Mouse (Mus musculus) limb, embryonic 10.5 days (tissue): ENCODE data around the gene Gm45337. TPM values are rescaled to one million over a fixed set of nuclear protein-coding genes. Genes with fewer than 3 reads are reported as not detected.

Source experiments
- DNase-seq: peaks from one replicate; pipeline ENCODE4 v3.0.0-alpha.2; 2017; ENCODE audit warnings: low spot score
- H3K27ac ChIP-seq: fragments of 300-500 bp; sonication (generic); 2 replicates; pipeline ENCODE4 v1.5.1; 2016; ENCODE audit warnings: mild to moderate bottlenecking
- H3K27me3 ChIP-seq: fragments of 300-500 bp; sonication (generic); 2 replicates; pipeline ENCODE4 v1.6.1; 2016; ENCODE audit warnings: low read depth, mild to moderate bottlenecking; ENCODE audit not compliant: poor library complexity, severe bottlenecking
- H3K36me3 ChIP-seq: fragments of 300-500 bp; sonication (generic); 2 replicates; pipeline ENCODE4 v1.6.1; 2016; ENCODE audit warnings: mild to moderate bottlenecking, moderate library complexity
- H3K4me1 ChIP-seq: fragments of 300-500 bp; sonication (generic); 2 replicates; pipeline ENCODE4 v1.6.1; 2016
- H3K4me3 ChIP-seq: fragments of 300-500 bp; sonication (generic); 2 replicates; pipeline ENCODE4 v1.5.1; 2016; ENCODE audit warnings: mild to moderate bottlenecking, moderate library complexity
- H3K9me3 ChIP-seq: fragments of 300-500 bp; sonication (generic); replicated peaks from 2 replicates; pipeline ENCODE4 v1.6.1; 2016; ENCODE audit warnings: mild to moderate bottlenecking
- WGBS: fragments of 180-500 bp; shearing (Covaris S2); methylation state at CpG from one replicate; pipeline ENCODE4 v1.1.7; 2016; 5-methylcytosine and 5-hydroxymethylcytosine counted together
- polyA plus RNA-seq: library from polyadenylated mRNA; unstranded; fragments of >200 nt; fragmentation: Nextera tagmentation; extraction: Ambion mirVana; gene quantifications from 2 replicates; pipeline ENCODE4 v1.2.1, GENCODE M21; 2016

Gene Gm45337
- polyA plus RNA-seq, 1 experiment from 2014 or later: not detected

- Histone ChIP-seq H3K27ac (peak overlapping the region; percentile 71), H3K4me3 (peak overlapping the region; percentile 82), H3K9me3 (no peaks in the 10 kb centered on the region), H3K4me1 (peaks cover 30% of the 10 kb centered on the region), H3K36me3 (no peaks in the 10 kb centered on the region), H3K27me3 (peaks cover 99% of the 10 kb centered on the region)
- WGBS: 2% methylated on average over 89 of the region's 89 CpGs
- DNase-seq: no peak
These were observed 49.9 kb downstream of the Gm45337 start for GRCm38 (mm10) chr7:142094301-142095143.

DNA sequence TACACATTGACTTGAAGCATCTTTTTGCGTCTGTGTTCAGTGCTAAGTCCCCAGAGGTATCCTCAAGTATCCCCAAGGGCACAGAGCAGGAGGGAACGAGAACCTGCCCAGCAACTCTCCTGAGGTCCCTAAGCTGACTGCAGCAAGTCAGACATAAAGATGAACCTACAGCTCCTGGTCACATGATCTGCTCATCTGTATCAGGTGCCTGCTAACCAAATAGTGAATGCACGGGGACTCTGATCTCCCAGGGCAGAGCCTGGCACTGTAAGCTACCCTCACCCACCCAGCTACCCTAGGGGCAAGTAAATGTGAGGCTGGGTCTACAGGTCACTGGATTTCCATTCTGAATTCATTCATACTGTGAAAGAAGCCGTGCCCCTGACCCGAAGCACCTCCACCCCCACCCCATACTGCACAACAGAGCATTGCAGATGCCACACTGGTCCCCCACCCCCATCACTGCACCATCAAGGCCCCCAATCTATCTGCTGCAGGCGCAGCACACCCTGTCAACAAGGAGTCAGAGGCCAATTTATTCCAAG, 50.6 kb downstream of the Gm45337 start:
- no peaks in the 10 kb centered on the region for H3K36me3 ChIP-seq
- H3K4me1 ChIP-seq: peaks cover 37% of the 10 kb centered on the region
- 33% methylated on average over 6 of the region's 6 CpGs for WGBS
- H3K27me3 ChIP-seq: peaks cover 99% of the 10 kb centered on the region
- H3K9me3 ChIP-seq: no peaks in the 10 kb centered on the region
- H3K4me3 ChIP-seq: peak overlapping the region; percentile 82
- H3K27ac ChIP-seq: no peak overlapping the region
- no peak for DNase-seq

Other genes starting within 250 kb of the Gm45337 start
- 41.1 and 45.7 TPM in 2 replicates for gene Tollip, start 226.1 kb downstream of the Gm45337 start, polyA plus RNA-seq
- 0.43 and 0.64 TPM in 2 replicates for gene Brsk2, start 194.9 kb downstream of the Gm45337 start, polyA plus RNA-seq
- gene Mob2, start 83.5 kb downstream of the Gm45337 start, polyA plus RNA-seq: 67.8 and 74.4 TPM in 2 replicates
- 0.26 and 0.34 TPM in 2 replicates for gene Dusp8, start 48.8 kb downstream of the Gm45337 start, polyA plus RNA-seq
- gene Gm45618, start 23.9 kb downstream of the Gm45337 start, polyA plus RNA-seq: not detected in 2 replicates
- not detected in 2 replicates for gene Gm39115, start 8.6 kb downstream of the Gm45337 start, polyA plus RNA-seq
- gene Gm29735, start 12.5 kb upstream of the Gm45337 start, polyA plus RNA-seq: not detected in 2 replicates
- gene Gm4553, start 21.1 kb upstream of the Gm45337 start, polyA plus RNA-seq: not detected in 2 replicates
- not detected in 2 replicates for gene Krtap5-2, start 31.4 kb upstream of the Gm45337 start, polyA plus RNA-seq
- not detected in 2 replicates for gene Gm10153, start 45.8 kb upstream of the Gm45337 start, polyA plus RNA-seq
- not detected in 2 replicates for gene Krtap5-3, start 56.8 kb upstream of the Gm45337 start, polyA plus RNA-seq
- gene Gm7579, start 67.3 kb upstream of the Gm45337 start, polyA plus RNA-seq: not detected in 2 replicates
- not detected in 2 replicates for gene Krtap5-5, start 85.4 kb upstream of the Gm45337 start, polyA plus RNA-seq
- not detected in 2 replicates for gene Gm40460, start 96.5 kb upstream of the Gm45337 start, polyA plus RNA-seq
- gene Gm2431, start 113.7 kb upstream of the Gm45337 start, polyA plus RNA-seq: not detected in 2 replicates
- not detected in 2 replicates for gene Gm4559, start 129.8 kb upstream of the Gm45337 start, polyA plus RNA-seq
- not detected in 2 replicates for gene Krtap5-1, start 152.5 kb upstream of the Gm45337 start, polyA plus RNA-seq
- gene Krtap5-4, start 158.9 kb upstream of the Gm45337 start, polyA plus RNA-seq: not detected in 2 replicates
- gene Ifitm10, start 229.1 kb upstream of the Gm45337 start, polyA plus RNA-seq: 0.53 and 0.73 TPM in 2 replicates
- gene Gm49369, start 238.1 kb upstream of the Gm45337 start, polyA plus RNA-seq: 0.63 and 1.1 TPM in 2 replicates
- 121 and 132 TPM in 2 replicates for gene Ctsd, start 243.4 kb upstream of the Gm45337 start, polyA plus RNA-seq